Mouse (Mus musculus) retina, postnatal 1 day (tissue): Measurements from ENCODE around the gene AC161166.1.
"Not testable (repeated sequence)": the region's sequence is repeated elsewhere in the genome, so short reads cannot be mapped to it uniquely, and the experiment has no call there.

Experiments
- DNase-seq: peaks from one replicate; pipeline ENCODE4 v3.0.0-alpha.2; 2012

AC161166.1 gene

GRCm38 (mm10) chr7:24483291-24483690 is 29.0 kb downstream of the AC161166.1 start:
- DNase-seq: not testable (repeated sequence)

GRCm38 (mm10) chr7:24482208-24483020 is 29.8 kb downstream of the AC161166.1 start:
- no peak for DNase-seq

DNA sequence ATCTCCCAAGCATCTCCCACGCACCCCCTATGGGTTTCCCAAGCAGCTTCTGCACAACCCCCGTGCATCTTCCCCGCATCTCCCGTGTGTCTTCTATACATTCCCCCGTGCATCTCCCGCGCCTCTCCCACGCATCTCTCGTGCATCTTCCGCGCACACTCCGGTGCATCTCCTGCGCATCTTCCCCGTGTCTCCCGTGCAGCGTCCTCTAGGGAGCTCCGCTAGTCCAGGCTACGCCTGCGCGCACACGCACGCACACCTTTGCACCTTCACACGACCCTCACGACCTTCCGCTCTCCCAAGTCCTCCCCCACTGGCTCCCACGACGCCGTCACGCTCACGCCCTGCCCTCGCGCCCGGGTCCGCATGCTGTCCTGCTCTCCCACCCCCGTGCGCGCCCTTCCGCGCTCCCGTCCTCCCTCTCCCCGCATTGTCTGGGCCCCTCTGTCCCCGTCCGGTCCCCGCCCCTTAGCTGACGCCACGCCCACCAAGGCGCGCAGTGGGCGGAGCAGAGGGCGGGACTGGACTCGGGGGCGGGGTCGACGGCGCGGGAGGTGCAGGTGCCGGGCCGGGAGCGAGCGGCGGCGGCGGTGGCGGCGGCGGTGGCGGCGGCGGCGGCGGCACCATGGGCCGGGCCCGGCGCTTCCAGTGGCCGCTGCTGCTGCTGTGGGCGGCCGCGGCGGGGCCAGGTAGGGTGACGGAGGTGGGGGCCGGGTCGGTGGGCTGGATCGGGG is 30.6 kb downstream of the AC161166.1 start, which contains the start of gene Cadm4:
Cadm4 (plus strand) TSS at position 550 of the 734 bp plus-strand sequence.
- DNase-seq: peak; percentile 93

GRCm38 (mm10) chr7:24480986-24481473 is 31.2 kb downstream of the AC161166.1 start:
- DNase-seq: no peak

GRCm38 (mm10) chr7:24480121-24480941 is 31.9 kb downstream of the AC161166.1 start:
- DNase-seq: peak; percentile 77

- DNase-seq: no peak
Measured at GRCm38 (mm10) chr7:24479685-24480084, 32.6 kb downstream of the AC161166.1 start.

GRCm38 (mm10) chr7:24478911-24479310 is 33.3 kb downstream of the AC161166.1 start:
- no peak for DNase-seq

GRCm38 (mm10) chr7:24476856-24477255 is 35.4 kb downstream of the AC161166.1 start:
- no peak for DNase-seq

DNA sequence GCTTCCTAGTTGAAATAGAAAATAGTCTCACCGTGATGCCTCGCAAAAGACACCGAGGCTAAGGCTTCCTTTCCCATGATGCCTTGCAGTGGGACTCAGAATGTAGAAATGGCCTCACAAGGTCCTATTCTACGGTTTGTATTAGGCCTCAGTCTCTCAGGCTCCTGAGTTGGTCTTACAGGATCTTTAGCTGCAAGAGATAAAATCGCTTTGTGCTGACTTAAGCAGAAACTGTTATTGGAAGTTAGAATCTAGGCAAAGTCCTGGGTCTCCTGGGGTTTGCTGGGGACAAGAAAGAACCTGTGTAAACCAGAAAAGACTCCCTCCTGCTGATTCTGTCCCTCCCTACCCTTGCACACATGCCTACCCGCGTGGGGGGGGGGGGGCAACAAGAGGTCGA is 35.9 kb downstream of the AC161166.1 start:
- no peak for DNase-seq

GRCm38 (mm10) chr7:24474811-24475506 is 37.3 kb downstream of the AC161166.1 start:
- peak; percentile 45 for DNase-seq

DNA sequence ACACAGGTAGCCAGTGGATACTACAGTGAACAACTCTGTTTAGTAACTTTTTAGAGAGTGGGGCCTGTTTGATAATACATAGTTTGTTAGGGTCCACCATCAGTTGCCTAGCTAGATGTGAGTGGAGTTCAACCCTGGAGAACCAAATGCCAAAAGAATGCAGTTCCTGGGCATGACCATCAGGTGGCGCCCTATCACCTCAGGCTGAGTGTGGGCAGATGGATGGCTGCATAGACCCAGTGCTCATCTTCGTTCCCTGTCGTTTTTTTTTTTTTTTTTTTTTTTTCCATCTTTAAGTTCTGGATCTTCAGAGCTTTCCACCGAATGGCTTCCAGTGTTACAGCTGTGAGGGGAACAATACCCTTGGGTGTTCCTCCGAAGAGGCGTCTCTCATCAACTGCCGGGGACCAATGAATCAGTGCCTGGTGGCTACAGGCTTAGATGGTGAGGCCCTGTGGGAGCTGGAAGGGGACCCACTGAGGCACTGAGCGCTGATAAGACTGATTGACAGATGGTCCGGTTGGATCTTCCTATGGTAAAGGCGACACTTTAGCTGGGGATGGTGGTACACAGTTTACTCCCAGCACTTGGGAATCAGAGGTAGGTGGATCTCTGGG is 38.2 kb downstream of the AC161166.1 start:
- peak; percentile 79 for DNase-seq

- peak; percentile 62 for DNase-seq
Measured at GRCm38 (mm10) chr7:24472937-24473336, 39.3 kb downstream of the AC161166.1 start.

DNA sequence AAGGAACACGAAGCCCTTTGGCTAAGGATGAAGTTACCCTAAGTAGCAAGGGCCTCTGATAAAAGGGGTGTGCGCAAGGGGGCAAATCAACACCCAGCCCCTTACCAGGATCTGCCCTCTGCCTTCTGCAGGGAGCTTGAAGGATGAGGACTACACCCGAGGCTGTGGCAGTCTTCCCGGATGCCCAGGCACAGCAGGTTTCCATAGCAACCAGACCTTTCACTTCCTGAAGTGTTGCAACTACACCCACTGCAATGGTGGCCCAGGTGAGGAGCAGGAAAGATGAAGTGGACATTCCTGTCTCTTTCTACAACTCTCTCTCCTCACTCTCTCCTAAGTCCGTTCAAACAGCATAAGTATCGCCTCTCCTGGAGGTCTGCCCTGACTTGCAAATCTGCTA is 39.8 kb downstream of the AC161166.1 start:
- DNase-seq: no peak

DNA sequence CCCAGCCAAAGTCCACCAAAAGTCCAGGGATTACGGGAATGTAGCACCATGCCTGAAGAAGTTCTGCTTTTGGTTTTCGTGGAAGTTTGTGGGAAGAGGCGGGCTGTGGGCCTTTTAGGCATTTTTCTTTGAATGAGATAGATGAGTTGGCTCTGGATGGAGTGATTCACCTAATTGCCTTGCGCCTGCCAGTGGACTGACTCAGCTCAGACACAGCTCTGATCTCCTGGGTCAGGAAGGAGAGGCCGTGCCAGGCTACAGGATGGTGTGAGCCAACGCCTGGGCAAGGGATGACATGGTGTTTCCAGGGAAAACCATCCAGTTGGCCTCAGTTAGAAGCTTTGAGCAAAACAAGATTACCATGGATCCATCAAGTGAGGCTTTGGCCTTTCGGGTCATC is 41.9 kb downstream of the AC161166.1 start:
- DNase-seq: no peak

GRCm38 (mm10) chr7:24469126-24469525 is 43.1 kb downstream of the AC161166.1 start:
- DNase-seq: peak; percentile 44

GRCm38 (mm10) chr7:24467886-24468285 is 44.4 kb downstream of the AC161166.1 start:
- no peak for DNase-seq

DNA sequence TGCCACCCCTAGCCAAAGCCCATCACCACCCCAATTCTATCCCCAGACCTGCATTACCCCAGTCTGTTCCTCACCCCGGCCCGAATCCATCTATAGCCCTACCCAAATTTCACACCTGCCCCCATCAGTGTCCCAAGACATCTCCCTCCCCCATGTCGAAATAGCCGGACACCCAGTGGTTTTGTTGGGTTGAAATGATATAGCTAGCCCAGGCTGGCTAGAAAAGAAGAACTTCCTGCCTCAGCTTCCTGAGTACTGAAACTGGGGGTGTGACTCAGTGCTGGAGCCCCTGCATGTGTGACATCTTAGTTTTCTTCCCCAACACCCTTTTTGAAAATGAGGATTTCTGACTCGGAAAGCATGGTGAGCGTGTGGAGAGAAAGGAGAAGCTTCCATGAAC is 45.4 kb downstream of the AC161166.1 start:
- no peak for DNase-seq

DNA sequence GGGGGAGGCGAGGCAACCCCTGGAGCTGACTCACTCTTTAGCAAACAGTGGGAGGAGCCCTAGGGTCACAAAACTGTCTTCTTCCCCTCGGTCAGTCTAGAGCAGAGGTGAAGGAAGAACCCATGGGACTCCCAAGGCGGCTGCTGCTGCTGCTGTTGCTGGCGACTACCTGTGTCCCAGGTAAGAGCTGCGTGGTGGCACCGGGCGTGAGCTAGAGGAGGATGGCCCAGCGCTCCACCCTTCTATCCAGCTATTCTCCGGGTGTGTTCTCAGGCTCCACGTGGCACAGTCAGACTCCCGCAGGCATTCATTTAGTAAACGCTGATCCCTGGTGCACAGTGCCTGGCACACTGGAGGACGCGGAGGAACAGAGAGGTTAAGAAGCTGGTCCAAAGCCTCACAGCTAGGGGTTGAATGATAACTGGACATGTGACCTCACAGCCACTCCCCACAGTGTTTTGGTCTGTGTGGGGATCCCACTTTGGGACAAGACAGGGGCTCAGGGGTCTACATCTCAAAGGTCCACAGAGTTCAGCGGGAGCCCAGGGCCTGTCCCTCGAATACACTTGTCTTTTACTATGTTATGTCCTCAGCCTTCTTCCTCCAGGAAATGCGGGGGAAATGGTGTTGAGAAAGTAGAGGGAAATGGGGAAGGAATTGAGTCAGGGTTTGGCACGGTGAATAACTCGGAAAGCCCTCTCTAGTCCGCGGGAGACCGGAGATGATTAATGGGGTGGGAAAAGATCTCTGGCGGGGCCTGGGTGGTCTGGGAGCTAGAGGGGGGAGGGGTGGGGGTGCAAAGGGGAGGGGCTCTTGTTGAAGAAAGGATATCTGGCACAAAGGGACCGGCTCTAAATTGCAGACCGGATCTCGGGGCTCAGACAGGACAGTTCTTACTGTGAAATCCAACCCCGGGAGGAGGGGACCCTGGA is 49.6 kb downstream of the AC161166.1 start, which contains the start of gene Plaur:
Plaur (plus strand) TSS at position 97 of the 932 bp plus-strand sequence.
- peak; percentile 27 for DNase-seq

DNA sequence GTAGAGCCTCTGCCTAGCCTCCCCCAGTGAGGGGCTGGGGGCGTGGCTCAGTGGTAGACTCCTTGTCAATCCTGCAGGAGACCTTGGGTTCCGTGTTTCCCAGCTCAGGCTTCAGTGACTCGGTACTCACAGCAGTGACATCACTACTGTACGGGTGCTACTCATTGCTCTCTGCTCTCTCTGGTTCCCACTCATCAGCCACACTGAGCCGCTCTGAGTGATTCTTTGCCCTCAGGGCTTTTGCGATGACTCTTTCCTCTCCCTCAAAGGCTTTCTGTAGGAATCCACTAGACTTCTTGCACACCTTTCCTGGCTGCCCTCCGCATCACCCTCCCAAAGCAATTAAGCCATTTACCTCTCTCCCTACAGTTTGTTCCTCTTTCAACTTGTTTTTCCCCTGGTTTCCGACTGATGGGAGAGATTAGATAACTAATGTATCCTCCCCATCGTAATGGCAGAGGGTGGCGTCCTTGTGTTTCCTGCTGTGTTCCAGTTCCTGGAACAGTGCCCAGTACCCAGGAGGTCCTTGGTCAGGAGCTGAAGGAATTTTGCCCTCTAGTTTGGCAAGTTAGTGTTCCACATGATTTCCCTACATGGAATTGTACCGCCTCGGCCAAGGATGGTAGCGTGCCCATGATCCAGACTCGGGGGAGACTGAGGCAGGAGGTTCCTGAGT is 50.7 kb downstream of the AC161166.1 start:
- DNase-seq: no peak
